Mouse (Mus musculus) T-helper 17 cell (primary cell): ENCODE data around the gene 4930544D05Rik.
"Not testable (repeated sequence)": the region's sequence is repeated elsewhere in the genome, so short reads cannot be mapped to it uniquely, and the experiment has no call there.

Source experiments
- in situ Hi-C, 2 experiments: fragments of 300-600 bp; cut with MboI, MseI; formaldehyde crosslinking; loops; 1 replicate in 1 of 2; 2 replicates in 1 of 2; pipeline ENCODE4 v1.15.1; 2025; ENCODE audit warnings: high pct_unique_total_duplicates in 2 of 2

Gene 4930544D05Rik

DNA sequence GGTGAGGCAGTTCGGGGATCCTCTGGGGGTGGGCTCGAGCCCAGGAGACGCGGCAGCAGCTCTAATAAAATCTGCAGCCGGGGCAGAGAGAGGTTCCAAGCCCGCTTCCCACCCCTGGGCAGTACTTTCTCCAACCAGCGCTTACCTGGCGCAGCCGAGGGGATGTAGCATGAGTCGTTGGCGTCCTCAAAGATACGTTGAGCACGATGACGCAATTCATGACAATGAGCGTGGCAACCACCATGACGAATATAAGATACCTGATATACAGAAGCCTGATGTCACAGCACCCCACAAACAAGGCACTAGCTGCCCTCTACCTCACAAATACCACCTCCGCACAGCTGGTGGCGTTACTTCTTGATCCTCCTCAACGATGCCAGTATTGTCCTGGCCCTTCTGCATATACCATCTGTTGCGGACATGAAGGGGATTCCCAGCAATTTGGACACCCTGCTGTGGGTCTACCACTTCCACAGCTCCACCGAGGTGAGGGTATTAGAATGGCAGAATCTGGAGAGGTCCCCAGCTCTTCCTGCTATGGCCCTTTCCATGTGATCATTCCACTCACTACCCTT is at the start of gene 4930544D05Rik:
Gene 4930544D05Rik (plus strand): TSS at position 333 of the 578 bp plus-strand sequence.
- in situ Hi-C loops: loop anchor here (5.0 kb wide), 2 partner anchors 137 to 178 kb away; no protein-coding TSS in a partner anchor

- in situ Hi-C loops: no loop called here
Measured at GRCm38 (mm10) chr11:70566586-70566985, 49.1 kb upstream of the 4930544D05Rik start.

DNA sequence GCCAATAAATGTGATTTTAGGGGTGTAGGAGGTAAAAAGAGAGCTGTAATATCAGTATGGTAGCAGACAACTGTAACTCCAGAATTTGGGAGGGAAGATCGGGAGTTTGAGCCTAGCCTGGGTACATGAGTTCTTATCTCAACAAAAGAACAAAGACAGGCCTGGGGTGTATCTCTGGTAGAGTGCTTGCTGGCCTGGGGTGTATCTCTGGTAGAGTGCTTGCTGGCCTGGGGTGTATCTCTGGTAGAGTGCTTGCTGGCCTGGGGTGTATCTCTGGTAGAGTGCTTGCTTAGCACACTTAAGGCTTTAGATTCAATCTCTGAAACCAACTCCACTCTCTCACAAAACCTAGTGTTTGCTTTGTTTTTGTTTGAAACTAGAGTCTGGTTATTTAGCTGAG is 45.0 kb upstream of the 4930544D05Rik start:
- in situ Hi-C loops: not testable (repeated sequence)

DNA sequence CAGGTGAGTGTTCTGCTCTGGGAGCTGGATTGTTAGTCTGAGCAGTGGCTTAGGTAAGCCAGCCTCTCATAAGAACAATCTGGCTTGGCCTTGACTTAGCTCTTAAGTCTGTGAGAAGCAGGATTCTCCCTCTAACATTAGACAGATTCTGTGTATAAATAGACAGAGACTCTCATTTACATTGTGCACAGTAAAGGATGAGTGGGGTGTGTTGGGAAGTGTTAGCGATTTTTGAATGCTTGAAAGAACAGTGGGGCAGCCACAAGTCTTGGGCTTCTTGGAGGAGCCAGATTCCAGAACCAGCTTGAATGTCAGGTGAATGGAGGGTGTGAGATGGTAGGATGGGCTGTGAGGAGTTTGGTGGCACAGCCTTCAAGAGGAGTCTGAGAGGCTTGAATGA is 44.0 kb upstream of the 4930544D05Rik start:
- in situ Hi-C loops: no loop called here

DNA sequence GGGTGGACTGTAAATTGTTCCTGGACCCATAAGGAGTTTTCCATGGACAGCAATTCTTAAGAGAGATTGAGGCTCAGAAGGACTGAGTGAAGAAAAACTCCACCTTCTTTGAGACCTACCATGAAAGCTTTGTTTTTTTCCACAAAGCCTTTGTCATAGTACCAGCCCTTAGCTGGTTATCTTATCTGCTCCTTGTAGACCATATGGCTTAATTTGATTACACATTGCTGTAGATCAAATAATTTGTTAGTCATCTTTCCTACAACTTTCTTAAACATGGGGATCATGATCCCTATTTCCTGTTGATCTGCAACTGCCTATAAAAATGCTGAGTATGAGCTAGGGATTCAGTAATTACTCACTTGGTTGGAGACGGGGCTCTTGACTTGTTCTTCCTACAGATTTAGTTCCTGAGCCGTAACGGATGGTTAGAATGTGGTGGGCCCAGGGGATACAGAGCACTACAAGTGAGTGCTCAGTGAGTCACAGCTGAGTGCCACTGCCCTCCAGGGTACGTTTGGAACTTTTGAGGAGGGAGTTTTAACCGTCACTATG is 43.2 kb upstream of the 4930544D05Rik start:
- in situ Hi-C loops: no loop called here

DNA sequence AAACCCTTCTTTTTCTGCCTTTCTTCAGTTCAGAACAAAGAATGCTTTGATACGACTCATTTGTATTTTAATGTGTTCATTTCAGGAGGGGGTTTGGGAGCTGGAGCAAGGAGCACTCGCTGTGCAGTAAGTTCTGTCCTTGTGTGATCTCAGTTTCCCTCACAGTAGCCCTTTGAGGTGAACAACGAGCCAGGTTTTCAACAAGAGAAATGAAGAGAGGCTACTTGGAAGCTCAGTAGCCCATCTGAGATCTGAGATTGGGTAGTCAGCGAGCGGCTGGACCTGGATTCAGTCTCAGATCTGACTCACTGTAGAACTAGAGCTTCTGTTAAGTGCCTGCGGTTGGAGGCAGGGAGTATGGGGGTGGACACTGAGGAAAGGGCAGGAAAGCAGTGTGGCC is 41.8 kb upstream of the 4930544D05Rik start:
- in situ Hi-C loops: no loop called here

DNA sequence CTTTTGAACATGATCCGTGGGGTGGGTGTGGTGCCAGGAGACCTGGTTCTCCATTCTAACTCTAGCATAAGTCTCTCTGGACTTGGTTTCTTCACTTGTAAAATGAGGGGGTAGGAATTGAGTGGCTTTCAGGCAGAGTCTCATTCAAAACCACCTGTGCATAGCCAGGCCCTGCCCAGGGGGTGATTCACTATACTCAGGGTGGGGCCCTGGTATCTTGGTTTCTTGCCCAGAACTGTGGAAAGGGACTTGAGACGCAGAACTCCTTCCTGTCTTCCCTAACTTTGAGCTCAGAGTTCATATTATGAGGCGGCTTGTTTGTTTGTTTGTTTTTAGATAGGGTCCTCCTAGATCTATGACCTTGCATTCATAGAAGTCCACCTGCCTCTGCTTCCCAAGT is 38.4 kb upstream of the 4930544D05Rik start:
- in situ Hi-C loops: no loop called here

DNA sequence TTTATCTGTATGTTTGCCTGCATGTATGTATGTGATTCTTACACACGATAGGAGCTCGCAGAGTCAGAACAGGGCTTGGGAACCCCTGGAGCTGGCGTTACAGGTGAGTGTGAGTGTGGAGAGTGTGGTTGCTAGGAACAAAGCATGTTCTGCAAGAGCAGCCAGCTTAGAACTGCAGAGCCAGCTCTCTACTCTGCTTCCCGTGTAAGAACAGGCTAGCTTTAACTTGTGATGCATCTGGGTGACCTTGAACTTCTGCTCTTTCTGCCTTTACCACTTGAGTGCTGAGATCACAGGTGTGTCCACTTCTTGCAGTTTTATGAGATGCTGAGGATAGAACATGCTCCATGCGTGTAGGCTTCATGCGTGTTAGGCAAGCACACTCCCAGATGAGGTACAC is 36.7 kb upstream of the 4930544D05Rik start:
- in situ Hi-C loops: no loop called here

DNA sequence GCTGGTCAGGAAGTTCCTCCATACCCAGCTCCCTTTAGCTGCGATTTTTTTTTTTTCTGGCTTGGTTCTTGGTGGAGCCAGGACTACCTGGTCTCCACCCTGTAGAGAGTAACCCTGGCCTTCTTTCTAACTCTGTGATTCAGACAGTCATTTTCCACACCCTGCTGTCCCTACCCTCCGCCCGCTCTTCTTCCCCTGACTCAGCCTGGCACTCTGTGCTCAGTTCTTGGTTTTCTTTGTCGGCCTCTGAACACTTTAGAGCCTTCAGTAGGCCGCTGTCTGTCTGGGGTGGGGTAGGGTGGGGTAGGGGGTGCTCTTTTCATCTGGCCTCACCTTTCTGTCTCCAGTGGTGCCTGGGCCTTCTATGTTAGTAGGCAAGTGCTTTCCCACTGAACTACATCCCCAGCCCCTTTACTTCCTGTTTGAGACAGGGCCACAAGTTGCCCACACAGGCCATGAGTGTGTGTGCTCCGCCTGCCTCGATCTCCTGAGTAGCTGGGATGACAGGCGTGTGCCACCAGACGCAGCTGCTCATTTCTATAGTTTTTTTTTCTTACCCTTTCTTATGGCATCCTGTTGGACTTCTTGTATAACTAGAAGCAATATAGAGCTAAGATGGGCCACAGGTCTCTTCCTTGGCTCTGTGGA is 35.8 kb upstream of the 4930544D05Rik start:
- in situ Hi-C loops: no loop called here

DNA sequence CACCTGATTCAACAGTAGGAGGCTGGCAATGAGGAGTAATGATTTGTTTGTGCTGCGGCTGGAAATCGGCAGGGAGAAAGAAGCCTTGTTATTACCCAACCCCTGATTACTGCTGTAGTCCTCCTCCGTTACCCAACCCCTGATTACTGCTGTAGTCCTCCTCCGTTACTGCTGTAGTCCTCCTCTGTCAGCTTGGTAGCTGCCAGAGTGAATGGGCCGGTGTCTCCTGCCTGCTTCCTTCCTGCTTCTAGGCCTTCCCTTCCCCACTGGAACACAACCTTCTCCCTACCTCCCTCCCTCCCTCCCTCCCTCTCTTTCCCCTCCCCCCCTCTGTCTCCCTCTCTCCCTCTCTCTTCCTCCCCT is 35.3 kb upstream of the 4930544D05Rik start:
- in situ Hi-C loops: no loop called here

DNA sequence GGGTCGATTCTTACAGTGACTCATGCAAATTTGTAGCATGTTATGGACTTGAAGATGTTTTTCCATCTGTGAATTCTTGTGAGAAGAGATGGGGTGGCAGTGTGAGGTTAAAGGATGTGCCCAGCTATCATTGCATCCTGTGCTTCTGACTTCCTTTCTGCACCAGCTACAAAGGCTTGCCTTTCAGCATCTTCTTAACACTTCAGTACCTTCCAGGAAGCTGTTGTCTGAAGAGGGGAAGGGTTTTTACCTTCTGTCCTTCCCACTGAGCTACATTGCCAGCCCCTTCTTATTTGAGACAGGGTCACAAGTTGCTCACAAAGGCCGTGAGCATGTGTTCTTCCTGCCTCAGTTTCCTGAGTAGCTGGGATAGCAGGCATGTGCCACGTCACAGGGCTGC is 34.7 kb upstream of the 4930544D05Rik start:
- in situ Hi-C loops: no loop called here

DNA sequence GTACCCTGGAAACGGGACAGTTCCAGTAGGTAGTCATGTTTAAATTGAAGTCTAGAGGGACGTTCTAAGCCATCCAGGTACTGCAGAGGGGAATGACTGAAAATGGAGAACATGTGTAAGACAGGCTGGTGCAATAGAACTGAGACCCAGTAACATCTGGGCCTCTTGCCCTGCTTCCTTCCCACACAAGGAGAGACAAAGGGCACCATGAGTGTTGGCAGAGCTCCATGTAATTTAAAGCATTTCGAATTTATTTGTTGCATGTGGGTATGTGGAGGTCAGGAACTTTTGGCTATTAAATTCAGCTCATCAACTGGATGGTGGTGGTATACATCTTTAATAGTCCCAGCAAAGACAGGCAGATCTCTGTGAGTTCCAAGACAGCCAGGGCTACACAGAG is 33.5 kb upstream of the 4930544D05Rik start:
- in situ Hi-C loops: no loop called here

GRCm38 (mm10) chr11:70583022-70583714 is 32.5 kb upstream of the 4930544D05Rik start:
- in situ Hi-C loops: no loop called here

DNA sequence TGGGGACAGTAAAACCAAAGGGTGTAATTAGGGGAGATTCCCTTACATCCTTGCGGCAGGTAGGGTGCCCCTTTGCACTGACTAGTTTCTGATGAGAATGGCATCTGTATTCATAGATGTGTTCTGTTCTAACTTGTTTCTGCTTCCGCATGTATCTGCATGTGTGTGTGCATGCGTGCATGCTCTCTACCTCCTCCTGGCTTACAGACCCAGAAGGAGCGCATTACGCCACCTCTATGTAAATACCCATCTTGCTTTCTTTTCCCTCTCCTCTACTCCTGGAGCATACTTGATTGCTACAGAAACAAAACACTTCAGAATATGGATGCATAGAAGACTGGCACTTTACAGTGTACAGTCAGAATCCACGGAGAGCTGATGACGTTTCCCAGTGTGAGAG is 31.9 kb upstream of the 4930544D05Rik start:
- in situ Hi-C loops: no loop called here

DNA sequence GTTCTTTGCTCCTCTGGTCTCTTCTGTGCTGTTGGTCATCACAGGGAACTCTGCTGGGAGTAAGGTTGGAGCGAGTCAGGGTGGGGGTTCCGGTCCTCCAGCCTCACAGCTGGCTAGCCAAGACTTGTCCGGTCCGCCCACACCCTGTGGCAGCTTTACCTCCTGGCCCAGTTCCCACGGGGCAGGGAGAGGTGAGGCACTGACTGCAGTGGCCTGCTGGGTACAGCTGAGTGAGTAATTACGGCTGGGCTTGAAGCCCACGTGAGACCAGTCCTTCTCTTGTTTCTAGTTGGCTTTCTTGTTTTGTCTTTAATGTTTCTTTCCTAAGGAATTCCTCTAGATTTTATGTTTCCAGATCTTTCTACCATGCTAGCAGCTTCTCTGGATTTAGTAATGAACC is 30.2 kb upstream of the 4930544D05Rik start:
- in situ Hi-C loops: no loop called here

DNA sequence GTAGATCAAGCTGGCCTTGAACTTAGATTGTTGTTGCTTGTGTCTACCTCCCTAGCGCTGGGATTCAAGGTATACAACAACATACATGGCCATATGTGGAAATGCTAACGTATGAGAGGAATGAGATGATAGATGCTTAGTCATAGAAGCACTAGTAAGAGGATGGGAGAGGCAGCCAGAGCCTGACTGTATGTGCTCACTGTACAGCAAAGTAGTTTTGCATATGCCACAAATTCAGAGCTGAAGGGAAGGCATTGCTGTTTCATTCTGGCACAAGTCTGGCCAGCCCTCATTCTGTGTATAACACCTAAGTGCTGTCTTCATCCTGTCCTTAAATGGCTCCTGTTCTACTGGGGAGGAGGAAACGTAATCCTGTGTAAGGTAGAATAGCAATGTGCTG is 29.4 kb upstream of the 4930544D05Rik start:
- in situ Hi-C loops: no loop called here

GRCm38 (mm10) chr11:70586954-70587353 is 28.7 kb upstream of the 4930544D05Rik start:
- in situ Hi-C loops: no loop called here

GRCm38 (mm10) chr11:70591733-70592132 is 23.9 kb upstream of the 4930544D05Rik start:
- in situ Hi-C loops: no loop called here

DNA sequence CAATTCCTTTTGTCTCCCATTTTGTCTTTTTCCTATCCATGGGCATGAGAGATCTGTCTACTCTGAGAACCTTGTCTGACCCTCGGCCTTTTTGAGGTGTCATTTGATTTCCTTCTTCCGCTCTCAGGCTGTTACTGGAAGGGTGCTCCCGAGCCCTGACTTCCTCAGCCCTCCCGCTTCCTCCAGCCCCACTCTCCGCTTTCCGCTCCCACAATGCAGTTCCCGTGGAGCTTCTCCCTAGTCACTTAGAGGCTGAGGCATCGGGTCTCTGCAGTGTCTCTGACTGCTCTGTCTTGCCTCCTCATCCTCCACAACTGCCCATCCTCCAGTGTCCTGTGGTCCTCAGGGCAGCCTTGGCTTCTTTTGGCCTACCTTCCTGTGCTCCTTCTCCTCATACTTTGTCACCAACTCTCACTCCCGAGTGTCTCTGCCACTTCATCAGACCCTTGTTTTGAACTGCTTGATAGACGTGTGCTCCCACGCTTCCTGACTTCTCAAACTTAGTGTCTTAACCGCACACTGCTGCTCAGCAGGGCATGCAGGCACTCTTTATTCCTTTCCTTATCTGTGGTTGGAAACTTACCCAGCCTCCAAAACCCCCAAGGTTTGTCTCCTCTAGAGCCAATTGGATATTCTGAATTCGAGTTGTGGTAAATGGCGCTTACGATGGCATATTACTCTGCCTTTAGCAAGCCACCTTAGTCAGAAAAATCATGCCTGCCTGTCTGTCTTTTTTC is 21.2 kb upstream of the 4930544D05Rik start:
- in situ Hi-C loops: no loop called here

GRCm38 (mm10) chr11:70595638-70596037 is 20.0 kb upstream of the 4930544D05Rik start:
- in situ Hi-C loops: no loop called here

DNA sequence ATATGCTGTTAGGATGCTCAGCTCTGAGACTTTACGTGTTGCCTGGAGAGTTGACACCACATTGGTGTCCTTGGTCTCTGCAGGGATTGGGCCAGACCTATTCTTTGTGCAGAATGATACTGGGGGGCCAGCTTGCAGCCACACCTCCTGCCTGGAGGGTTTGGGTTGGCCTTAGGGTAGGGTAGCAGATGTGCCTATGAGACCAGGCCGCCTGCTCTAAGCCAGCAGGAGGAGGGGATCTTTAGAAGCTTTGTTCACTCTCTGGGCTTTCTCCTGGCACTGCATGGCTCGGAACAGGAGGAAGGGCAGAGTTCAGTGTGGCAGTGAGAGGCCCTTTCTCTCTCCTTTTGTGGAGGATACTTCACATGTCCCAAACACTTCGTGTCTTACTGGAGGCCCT is 19.6 kb upstream of the 4930544D05Rik start:
- in situ Hi-C loops: no loop called here

DNA sequence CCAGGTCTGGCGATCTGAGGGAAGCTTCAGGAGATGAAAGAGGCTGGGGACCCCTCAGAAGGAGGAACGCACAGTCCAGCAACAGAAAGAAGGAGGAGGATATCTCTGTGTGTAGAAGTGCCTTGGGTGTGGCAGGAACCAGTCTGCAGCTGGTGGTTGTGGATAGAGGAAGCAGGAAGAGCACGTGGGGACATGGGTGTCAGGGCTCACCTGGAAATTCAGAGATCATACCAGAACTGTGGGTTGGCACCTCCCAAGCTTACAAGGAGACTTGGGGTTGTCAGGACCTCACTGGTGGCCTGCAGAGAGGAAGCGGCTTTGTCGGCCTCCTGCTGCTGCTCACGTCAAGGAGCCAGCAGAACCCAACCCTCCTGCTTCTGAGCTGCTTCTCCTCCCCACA is 18.3 kb upstream of the 4930544D05Rik start:
- in situ Hi-C loops: no loop called here
